Mouse (Mus musculus): ENCODE data around the gene Ifitm5.

Gene Ifitm5

DNA sequence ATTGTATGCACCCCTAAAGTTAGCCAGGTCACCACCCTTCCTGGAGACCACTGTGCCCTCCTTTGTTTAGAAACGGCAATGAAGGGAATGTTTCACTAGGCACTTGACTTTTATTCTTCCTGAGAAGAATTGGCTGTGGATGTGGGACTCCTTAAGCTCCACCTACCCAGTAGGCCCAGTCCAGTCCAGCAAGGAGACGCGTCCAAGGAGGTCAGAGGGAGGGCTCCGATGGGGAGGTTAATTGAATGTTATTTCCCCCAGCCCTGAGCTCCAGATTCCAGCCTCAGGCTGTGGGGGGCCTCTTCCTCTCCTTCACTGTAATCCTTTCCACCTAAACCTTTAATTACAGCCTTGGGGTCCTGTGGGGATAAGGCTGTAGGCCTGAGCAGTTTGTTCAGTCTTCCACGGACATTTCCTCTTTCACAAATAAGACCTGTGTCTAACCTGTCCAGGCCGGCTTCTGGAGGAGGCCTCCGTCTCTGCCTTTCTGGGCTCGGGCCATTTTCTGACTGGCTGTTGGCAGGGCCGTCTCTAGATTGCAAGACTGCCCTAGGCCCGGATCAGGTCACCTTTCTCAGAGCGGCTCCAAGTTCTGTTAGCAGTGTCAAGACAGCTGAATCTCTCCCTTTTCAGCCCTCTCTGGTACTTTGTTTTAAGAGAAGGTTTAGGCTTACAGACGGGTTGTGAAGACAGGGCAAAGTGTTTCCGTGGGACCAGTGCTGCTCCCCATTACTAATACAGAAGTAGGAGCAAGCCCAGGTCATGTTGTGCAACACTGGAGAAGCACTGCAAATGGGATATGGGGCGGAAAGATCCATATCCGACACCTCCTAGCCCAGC, 47.8 kb downstream of the Ifitm5 start:
- DNase-seq (ENCODE audit: low read depth, low spot score) = no peak

- no peak for DNase-seq (ENCODE audit: low read depth, low spot score)
These were observed 49.9 kb downstream of the Ifitm5 start, which contains the start of gene Cox8b for GRCm38 (mm10) chr7:140900220-140900619. Cox8b (minus strand) TSS chr7:140900446.

DNA sequence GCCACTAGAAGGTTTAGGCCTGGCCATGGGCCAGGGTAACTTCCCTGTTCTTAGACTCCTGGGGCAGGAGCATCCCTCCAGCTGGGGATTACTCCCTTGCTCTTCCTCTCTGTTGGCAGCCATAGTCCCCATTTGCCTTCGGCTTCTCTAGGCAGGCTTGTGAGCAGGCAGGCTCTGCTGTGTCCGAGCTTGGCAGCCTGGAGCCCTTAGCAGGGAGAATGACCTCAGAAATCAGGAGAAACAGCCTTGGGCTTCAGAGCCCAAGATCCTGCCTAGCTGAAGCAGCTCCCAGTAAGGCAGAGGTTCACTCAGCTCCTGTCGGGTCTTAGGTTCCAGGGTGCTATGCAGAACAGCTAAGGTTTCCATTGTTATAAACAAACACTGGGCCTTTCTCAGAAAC, 51.0 kb downstream of the Ifitm5 start:
- DNase-seq (ENCODE audit: low read depth, low spot score) = no peak

Data from brain, adult 2 months (tissue).